Mouse (Mus musculus): ENCODE measurements around the gene Psmc3ip. TPM values are rescaled to one million over a fixed set of nuclear protein-coding genes. Genes with fewer than 3 reads are reported as not detected.

The Psmc3ip gene
- polyA plus RNA-seq (2012; rRNA removed), result 7.1 and 7.6 TPM in 2 replicates

DNA sequence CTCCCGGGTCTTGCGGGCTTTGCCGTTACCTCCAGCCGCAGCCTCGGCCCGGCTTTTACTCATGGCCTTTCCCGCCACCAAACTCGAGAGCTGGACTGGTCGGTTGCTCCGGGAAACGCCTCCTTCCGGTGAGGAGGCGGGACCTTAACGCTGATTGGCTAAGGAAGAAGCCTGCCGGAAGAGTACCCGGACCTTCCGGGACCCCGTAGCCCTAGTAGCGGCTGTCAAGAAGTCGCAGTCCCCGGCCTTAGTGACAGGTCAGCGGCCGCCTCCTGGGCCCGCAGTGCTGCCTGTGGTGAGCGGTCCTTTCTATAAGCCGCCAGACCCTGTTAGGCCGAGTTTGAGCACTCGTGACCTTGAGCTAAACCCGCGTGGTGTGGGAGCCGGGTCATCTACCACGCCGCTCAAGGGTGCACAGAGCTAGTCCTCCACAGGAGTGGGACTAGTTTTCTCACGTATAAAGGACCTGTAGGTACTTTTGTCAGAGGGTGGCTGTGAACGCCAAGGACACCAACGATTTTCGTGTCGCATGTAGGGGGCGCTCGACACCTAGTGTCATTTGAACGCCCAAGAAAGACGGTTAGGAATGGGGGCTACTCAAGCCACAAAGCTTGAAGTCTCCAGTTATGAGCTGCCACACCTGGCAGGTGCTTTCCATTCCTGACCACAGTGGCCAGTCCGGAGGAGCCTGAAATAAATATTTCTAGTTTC is at the start of gene Psmc3ip:
Gene Psmc3ip (minus strand): TSS at position 123 of the 711 bp plus-strand sequence.

DNA sequence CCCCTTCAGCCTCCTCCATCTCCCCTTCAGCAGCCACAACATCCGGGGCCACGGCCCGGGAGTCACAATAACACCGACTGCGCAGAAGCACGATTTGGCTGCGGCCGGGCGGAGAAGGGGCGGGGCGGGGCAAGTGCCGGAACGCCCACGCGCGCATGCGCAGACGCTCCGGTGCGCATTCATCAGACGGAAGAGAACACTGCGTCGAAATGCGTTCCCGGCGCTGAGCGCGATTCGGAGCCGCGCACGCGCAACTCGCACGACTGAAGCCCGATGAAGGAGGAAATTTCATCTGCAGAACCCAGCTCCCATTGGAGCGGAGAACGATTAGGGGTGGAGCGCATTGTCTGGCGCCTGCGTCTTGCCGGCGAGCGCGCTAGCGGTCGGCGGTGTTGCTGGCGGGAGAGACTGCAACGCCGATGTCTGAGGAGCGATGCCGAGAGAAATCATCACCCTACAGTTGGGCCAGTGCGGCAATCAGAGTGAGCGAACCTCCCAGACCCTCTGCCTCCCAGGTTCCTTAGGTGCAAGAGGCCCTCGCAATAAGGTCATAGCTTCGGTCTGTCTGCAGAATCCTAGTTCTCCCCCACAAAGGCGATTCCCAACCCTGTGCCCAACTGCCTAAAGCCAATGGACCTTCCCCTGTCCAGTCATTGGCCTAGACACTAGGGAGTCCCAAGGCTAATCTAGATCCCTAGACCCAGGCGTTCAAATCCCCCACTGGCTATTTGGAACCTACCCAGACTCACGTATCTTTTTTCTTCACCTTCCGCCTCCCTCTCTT is 24.7 kb upstream of the Psmc3ip start, which contains the start of the genes Retreg3 and Tubg1:
Gene Retreg3 (minus strand): TSS at position 133 of the 784 bp plus-strand sequence.
Gene Tubg1 (plus strand): TSS at position 178 of the 784 bp plus-strand sequence.

DNA sequence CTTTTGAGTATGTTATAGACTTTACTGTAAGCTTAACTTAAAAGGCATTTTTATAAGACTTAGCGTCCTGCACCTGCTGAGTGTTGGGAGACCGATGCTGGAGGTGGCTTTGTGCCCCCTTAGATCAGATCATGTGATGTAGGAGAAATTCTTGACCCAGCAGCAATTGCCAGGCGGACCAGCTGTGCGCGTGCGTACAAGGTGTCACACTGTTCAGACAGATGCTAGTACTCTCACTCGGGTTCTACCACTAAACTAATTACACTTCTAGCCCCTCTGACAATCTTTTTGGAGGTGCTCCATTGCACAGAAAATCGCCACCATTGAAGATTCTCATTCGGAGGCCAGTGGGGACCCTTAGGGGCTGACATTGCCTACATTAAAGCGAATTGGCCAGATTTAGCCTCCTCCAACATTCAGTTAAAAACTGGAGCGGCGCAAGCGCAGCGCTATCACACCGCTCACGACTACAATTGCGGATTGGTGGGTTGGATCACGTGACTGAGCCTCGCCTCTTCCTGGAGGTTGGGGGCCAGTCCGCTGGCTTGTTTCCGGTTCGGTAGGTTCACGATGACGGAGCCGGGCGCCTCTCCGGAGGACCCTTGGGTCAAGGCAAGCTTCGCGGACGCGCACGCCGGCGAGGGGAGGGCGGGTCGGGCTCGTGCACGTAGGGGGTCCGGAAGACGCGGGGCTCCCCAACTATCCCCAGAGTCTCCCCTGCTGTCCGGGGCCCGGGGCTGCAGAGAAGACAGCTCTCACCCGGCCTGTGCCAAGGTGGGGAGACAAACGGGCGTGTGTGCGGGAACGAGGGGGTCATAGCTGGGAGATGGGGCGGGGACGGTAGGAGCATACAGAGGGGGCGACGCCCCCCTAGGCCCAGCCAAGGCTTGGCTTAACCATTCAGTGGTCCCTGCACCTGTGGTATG is 8.2 kb downstream of the Psmc3ip start, which contains the start of gene Mlx:
Gene Mlx (plus strand): TSS at position 522 of the 926 bp plus-strand sequence.

DNA sequence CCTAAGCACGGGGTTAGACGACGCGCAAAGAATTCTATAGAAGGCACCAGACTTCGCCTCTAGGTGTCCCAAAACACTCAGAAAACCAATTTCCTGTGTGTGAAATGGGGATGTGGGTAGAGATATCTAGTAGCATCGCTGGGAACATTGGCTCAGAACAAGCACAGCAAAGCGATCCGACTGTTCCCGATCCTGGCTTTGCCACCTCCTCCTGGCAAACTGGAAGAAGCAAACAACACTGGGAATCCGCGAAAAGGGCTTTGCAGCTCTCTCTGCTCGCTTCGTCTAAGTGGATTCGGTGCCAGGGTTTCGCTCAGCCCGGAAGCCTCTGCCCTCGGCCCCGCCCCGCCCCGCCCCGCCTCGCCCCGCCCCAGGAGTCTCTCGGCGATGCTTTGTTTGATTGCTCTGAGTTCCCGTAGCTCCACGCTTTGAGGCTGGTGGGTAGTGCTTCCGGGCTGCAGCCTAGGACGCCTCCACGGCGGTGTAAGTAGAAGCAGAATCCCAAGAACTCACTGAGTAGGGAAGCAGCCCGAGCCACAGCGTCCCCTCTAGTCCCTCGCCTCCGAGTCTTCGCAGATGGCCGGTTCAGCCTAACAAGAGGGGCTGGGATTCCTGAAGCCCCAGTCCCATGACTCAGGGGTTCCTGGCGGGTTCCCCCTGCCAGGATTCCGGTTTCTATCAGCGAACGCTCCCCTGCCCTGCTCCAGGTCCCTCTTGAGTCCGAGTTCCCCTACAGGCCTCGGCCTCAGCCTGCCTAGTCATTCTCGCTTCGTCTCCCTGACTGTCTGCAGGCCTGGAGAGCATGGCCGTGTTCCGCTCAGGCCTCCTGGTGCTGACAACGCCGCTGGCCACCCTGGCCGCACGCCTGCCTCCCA is 12.8 kb downstream of the Psmc3ip start, which contains the start of gene Coasy:
Gene Coasy (plus strand): TSS at position 358 of the 875 bp plus-strand sequence.

DNA sequence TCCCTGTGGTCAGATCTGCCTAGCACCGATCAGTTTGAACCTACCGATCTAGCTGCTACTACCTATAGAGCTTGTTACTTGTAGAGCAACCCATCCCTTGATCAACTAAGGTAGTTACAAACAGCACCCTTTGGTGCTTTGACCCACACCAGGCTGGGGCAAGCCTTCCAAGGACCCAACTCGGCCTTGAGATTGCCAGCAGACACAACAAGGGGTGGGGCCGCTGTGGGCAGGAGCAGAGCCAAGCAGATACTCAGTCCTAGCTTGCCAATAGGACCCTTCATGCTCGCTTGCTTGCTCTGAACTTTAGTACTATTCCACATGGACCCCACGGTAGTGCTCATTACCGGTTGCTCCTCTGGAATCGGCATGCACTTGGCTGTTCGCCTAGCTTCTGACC is 17.1 kb downstream of the Psmc3ip start, which contains the start of gene Hsd17b1:
Gene Hsd17b1 (plus strand): TSS at position 291 of the 400 bp plus-strand sequence.

DNA sequence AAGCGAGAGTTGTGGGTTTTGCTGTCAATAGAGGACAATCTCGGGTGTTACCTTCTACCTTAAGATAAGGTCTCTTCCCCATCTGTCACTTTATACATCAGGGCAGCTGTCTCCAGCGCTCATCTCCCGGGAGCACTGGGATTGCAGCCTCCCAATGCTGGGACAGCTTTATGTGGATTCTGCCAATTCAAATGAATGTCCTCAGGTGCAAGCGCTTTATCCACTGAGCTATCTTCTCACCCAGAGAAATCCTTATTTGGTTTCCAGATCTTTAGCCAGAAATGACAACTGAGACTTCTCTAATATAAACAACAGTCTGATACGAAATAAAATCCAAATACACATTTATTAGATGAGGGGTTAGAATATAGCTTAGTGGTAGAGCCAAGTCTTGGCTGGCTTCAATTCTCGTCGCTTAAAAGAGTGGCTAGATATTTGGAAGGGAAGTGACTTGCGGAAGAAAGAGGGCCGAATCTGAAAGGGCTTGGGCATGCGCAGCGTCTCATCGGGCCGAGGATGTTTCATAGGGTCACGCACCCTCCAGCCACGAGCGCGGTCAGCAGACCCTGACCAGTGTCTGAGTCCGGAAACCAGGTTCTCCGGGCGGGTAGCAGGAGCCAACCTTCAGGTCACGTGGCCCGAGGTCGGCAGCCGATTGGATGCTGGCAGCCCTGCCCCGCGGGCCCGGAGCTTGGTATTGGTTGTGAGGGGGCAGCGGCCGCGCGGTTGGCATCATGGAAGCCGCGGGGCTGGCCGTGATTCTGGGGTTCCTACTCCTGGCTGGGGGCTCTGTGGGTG is 25.6 kb downstream of the Psmc3ip start, which contains the start of gene Naglu:
Gene Naglu (plus strand): TSS at position 622 of the 798 bp plus-strand sequence.

Other genes starting within 250 kb of the Psmc3ip start
- 13.3 and 16.0 TPM in 2 replicates for gene Stat5b, start 244.7 kb downstream of the Psmc3ip start, polyA plus RNA-seq (2012; rRNA removed)
- 5.8 and 6.9 TPM in 2 replicates for gene Stat5a, start 236.1 kb downstream of the Psmc3ip start, polyA plus RNA-seq (2012; rRNA removed)
- gene Stat3, start 155.9 kb downstream of the Psmc3ip start, polyA plus RNA-seq (2012; rRNA removed), result 33.5 and 39.3 TPM in 2 replicates
- gene Cavin1, start 124.5 kb downstream of the Psmc3ip start, polyA plus RNA-seq (2012; rRNA removed), result 14.0 and 15.8 TPM in 2 replicates
- gene Atp6v0a1, start 86.0 kb downstream of the Psmc3ip start, polyA plus RNA-seq (2012; rRNA removed), result 20.6 and 24.1 TPM in 2 replicates
- gene Naglu, start 25.4 kb downstream of the Psmc3ip start, polyA plus RNA-seq (2012; rRNA removed), result 9.4 and 9.9 TPM in 2 replicates
- gene Hsd17b1, start 17.0 kb downstream of the Psmc3ip start, polyA plus RNA-seq (2012; rRNA removed), result 0.35 and 0.42 TPM in 2 replicates
- 30.0 and 30.3 TPM in 2 replicates for gene Coasy, start 12.9 kb downstream of the Psmc3ip start, polyA plus RNA-seq (2012; rRNA removed)
- gene Mlx, start 8.2 kb downstream of the Psmc3ip start, polyA plus RNA-seq (2012; rRNA removed), result 19.0 and 21.5 TPM in 2 replicates
- gene Retreg3, start 24.5 kb upstream of the Psmc3ip start, polyA plus RNA-seq (2012; rRNA removed), result 23.5 and 24.3 TPM in 2 replicates
- 6.0 and 6.3 TPM in 2 replicates for gene Tubg1, start 24.5 kb upstream of the Psmc3ip start, polyA plus RNA-seq (2012; rRNA removed)
- gene Tubg2, start 60.5 kb upstream of the Psmc3ip start, polyA plus RNA-seq (2012; rRNA removed), result 0.12 and 0.20 TPM in 2 replicates
- gene Cntnap1, start 75.1 kb upstream of the Psmc3ip start, polyA plus RNA-seq (2012; rRNA removed), result 0.21 and 0.28 TPM in 2 replicates
- 2.0 and 2.4 TPM in 2 replicates for gene Plekhh3, start 75.9 kb upstream of the Psmc3ip start, polyA plus RNA-seq (2012; rRNA removed)
- gene Ccr10, start 80.0 kb upstream of the Psmc3ip start, polyA plus RNA-seq (2012; rRNA removed), result 0.04 and 0.05 TPM in 2 replicates
- gene Ezh1, start 131.0 kb upstream of the Psmc3ip start, polyA plus RNA-seq (2012; rRNA removed), result 9.2 and 11.0 TPM in 2 replicates
- gene Ramp2, start 150.6 kb upstream of the Psmc3ip start, polyA plus RNA-seq (2012; rRNA removed), result 26.7 and 28.2 TPM in 2 replicates
- gene Vps25, start 158.3 kb upstream of the Psmc3ip start, polyA plus RNA-seq (2012; rRNA removed), result 33.1 and 34.1 TPM in 2 replicates
- 1.9 and 2.9 TPM in 2 replicates for gene Wnk4, start 165.1 kb upstream of the Psmc3ip start, polyA plus RNA-seq (2012; rRNA removed)
- gene Cntd1, start 183.6 kb upstream of the Psmc3ip start, polyA plus RNA-seq (2012; rRNA removed), result 0.25 and 0.51 TPM in 2 replicates
- gene Coa3, start 183.7 kb upstream of the Psmc3ip start, polyA plus RNA-seq (2012; rRNA removed), result 47.0 and 49.6 TPM in 2 replicates
- 49.6 and 53.3 TPM in 2 replicates for gene Becn1, start 206.8 kb upstream of the Psmc3ip start, polyA plus RNA-seq (2012; rRNA removed)
- 75.2 and 83.4 TPM in 2 replicates for gene Psme3, start 220.8 kb upstream of the Psmc3ip start, polyA plus RNA-seq (2012; rRNA removed)
- gene Aoc2, start 229.6 kb upstream of the Psmc3ip start, polyA plus RNA-seq (2012; rRNA removed), result 3.0 and 3.2 TPM in 2 replicates
- 0.20 and 0.29 TPM in 2 replicates for gene Aoc3, start 235.2 kb upstream of the Psmc3ip start, polyA plus RNA-seq (2012; rRNA removed)

Measured in liver, embryonic 18 days (tissue).